Mouse (Mus musculus) testis, adult 2 months (tissue): ENCODE measurements around the gene Ncf1. TPM values are rescaled to one million over a fixed set of nuclear protein-coding genes. Genes with fewer than 3 reads are reported as not detected.
A peak's percentile ranks its signal among the peaks of the same experiment; 100 is the strongest.

Experiments used
- H3K27ac ChIP-seq: fragments of 200-500 bp; 2 replicates; pipeline ENCODE4 v1.5.1; 2012; ENCODE audit warnings: low read depth, low read length; ENCODE audit not compliant: control insufficient read depth, insufficient read depth
- H3K27me3 ChIP-seq: fragments of 200-500 bp; 2 replicates; pipeline ENCODE4 v1.6.1; 2012; ENCODE audit warnings: mild to moderate bottlenecking, low read length, moderate library complexity; ENCODE audit not compliant: control insufficient read depth, insufficient read depth
- H3K36me3 ChIP-seq: fragments of 200-500 bp; 2 replicates; pipeline ENCODE4 v1.6.1; 2012; ENCODE audit warnings: mild to moderate bottlenecking, low read length; ENCODE audit not compliant: control insufficient read depth, insufficient read depth
- H3K4me1 ChIP-seq: fragments of 200-500 bp; 2 replicates; pipeline ENCODE4 v1.6.1; 2012; ENCODE audit warnings: low read length; ENCODE audit not compliant: control insufficient read depth, insufficient read depth
- H3K4me3 ChIP-seq: fragments of 200-500 bp; 2 replicates; pipeline ENCODE4 v1.5.1; 2012; ENCODE audit warnings: low read depth, mild to moderate bottlenecking, low read length, moderate library complexity, mixed read lengths; ENCODE audit not compliant: control insufficient read depth
- CTCF ChIP-seq: fragments of 200-500 bp; IDR thresholded peaks from 2 replicates; pipeline ENCODE4 v1.5.1; 2012; ENCODE audit warnings: low read depth, mild to moderate bottlenecking, inconsistent platforms, low read length, moderate library complexity; ENCODE audit not compliant: control insufficient read depth, insufficient read depth, insufficient replicate concordance
- POLR2A ChIP-seq: fragments of 200-500 bp; IDR thresholded peaks from 2 replicates; pipeline ENCODE4 v1.6.1; 2012; ENCODE audit warnings: low read depth, mild to moderate bottlenecking, inconsistent platforms, low read length, moderate library complexity; ENCODE audit not compliant: control insufficient read depth
- polyA plus RNA-seq: library from polyadenylated mRNA; depleted of rRNA; stranded (reverse); fragments of >200 nt; gene quantifications from 2 replicates; pipeline ENCODE4 v1.2.3, GENCODE M21; 2012

The Ncf1 gene
- polyA plus RNA-seq, 1 experiment: 0.56 TPM

GRCm38 (mm10) chr5:134227574-134228248, 1.7 kb downstream of the Ncf1 start:
- H3K4me1 ChIP-seq: peaks cover 16% of the 10 kb centered on the region
- H3K36me3 ChIP-seq: no peaks in the 10 kb centered on the region
- no peak overlapping the region for H3K27ac ChIP-seq
- H3K4me3 ChIP-seq: no peak overlapping the region
- no peak for TF ChIP-seq POLR2A
- H3K27me3 ChIP-seq: no peaks in the 10 kb centered on the region

GRCm38 (mm10) chr5:134226946-134227345, 2.5 kb downstream of the Ncf1 start:
- H3K4me3 ChIP-seq: no peak overlapping the region
- no peak overlapping the region for H3K27ac ChIP-seq
- no peaks in the 10 kb centered on the region for H3K36me3 ChIP-seq
- no peaks in the 10 kb centered on the region for H3K27me3 ChIP-seq
- TF ChIP-seq POLR2A (no peak), CTCF (no peak)
- peaks cover 20% of the 10 kb centered on the region for H3K4me1 ChIP-seq

GRCm38 (mm10) chr5:134225110-134225901, 4.1 kb downstream of the Ncf1 start:
- H3K4me3 ChIP-seq: no peak overlapping the region
- no peaks in the 10 kb centered on the region for H3K27me3 ChIP-seq
- TF ChIP-seq POLR2A: no peak
- no peak for TF ChIP-seq CTCF
- peaks cover 24% of the 10 kb centered on the region for H3K4me1 ChIP-seq
- no peaks in the 10 kb centered on the region for H3K36me3 ChIP-seq
- no peak overlapping the region for H3K27ac ChIP-seq

- Histone ChIP-seq H3K4me3 (peak overlapping the region; percentile 13; the same call in 1 of the 2 replicates), H3K4me1 (peaks cover 27% of the 10 kb centered on the region), H3K36me3 (no peaks in the 10 kb centered on the region), H3K27ac (no peak overlapping the region), H3K27me3 (no peaks in the 10 kb centered on the region)
- TF ChIP-seq POLR2A (no peak), CTCF (no peak)
Observed at GRCm38 (mm10) chr5:134221708-134222150, 7.7 kb downstream of the Ncf1 start.

- H3K4me3 ChIP-seq: no peak overlapping the region
- no peak for TF ChIP-seq CTCF
- no peak for TF ChIP-seq POLR2A
- H3K36me3 ChIP-seq: no peaks in the 10 kb centered on the region
- no peak overlapping the region for H3K27ac ChIP-seq
- H3K4me1 ChIP-seq: peaks cover 29% of the 10 kb centered on the region
- no peaks in the 10 kb centered on the region for H3K27me3 ChIP-seq
Observed at GRCm38 (mm10) chr5:134221278-134221677, 8.1 kb downstream of the Ncf1 start.

GRCm38 (mm10) chr5:134217900-134218299, 11.5 kb downstream of the Ncf1 start:
- no peak for TF ChIP-seq CTCF
- TF ChIP-seq POLR2A: no peak
- Histone ChIP-seq H3K4me1 (peaks cover 24% of the 10 kb centered on the region), H3K27me3 (no peaks in the 10 kb centered on the region), H3K27ac (no peak overlapping the region), H3K4me3 (no peak overlapping the region), H3K36me3 (no peaks in the 10 kb centered on the region)

- no peak for TF ChIP-seq POLR2A
- TF ChIP-seq CTCF: no peak
- no peak overlapping the region for H3K27ac ChIP-seq
- H3K36me3 ChIP-seq: no peaks in the 10 kb centered on the region
- no peaks in the 10 kb centered on the region for H3K27me3 ChIP-seq
- H3K4me1 ChIP-seq: peaks cover 18% of the 10 kb centered on the region
- H3K4me3 ChIP-seq: no peak overlapping the region
Observed at GRCm38 (mm10) chr5:134214021-134214806, 15.2 kb downstream of the Ncf1 start.
